Mouse (Mus musculus): ENCODE results near the gene Fndc10. TPM values are rescaled to one million over a fixed set of nuclear protein-coding genes. Genes with fewer than 3 reads are reported as not detected.
"Not testable (repeated sequence)": the region's sequence is repeated elsewhere in the genome, so short reads cannot be mapped to it uniquely, and the experiment has no call there.

Fndc10 gene
- total RNA-seq (2021), result 1 to 10 TPM; 1.5 to 1.8 TPM
- long read RNA-seq, experiment 1, partial matches to known transcripts, result 0 of 1 reads
- long read RNA-seq, experiment 1, other reads (novel, unspliced or antisense), result 1 of 1 reads
- long read RNA-seq, experiment 2, partial matches to known transcripts, result 0 of 1 reads
- long read RNA-seq, experiment 2, other reads (novel, unspliced or antisense), result 1 of 1 reads

DNA sequence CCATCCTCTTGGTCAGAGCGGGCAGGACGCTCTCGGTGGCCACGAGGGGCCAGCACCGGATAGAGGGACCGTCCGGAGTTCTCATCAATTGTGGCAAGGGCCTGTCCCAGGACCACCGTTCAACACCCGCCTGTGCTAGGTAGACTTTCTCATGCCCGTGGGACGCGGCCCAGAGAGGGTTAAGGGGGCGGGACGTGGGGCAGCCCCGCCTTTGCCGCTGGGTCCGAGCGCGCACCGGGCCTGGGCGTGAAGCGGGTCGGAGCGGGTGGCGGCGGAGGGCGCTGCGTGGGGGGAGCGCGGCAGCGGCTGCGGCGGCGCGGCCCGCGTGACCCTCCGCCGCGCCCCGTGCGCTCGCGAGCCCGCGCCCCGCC lies at the start of gene Fndc10:
Gene Fndc10, plus strand, starts transcription at position 232 of the 371 bp plus-strand sequence.
- intact Hi-C loops (cut with DNase I), result no loop called here
- DNase-seq, result peak in 1 of 2 experiments; percentile 72

DNA sequence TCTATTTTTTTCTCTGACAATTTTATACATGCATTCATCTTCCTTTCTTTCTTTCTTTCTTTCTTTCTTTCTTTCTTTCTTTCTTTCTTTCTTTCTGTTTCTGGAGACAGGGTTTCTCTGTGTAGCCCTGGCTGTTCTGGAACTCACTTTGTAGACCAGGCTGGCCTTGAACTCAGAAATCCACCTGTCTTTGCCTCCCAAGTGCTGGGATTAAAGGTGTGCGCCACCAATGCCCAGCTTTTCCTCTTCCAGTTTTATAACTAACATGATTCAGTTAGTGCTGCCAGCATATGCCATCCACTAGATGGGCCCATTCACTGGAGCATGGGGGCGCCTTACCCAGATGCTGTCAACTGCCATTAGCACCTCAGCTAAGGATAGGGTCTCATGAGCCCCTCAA lies 48.8 kb upstream of the Fndc10 start, which contains the start of gene Gm10563:
Gene Gm10563, minus strand, starts transcription at position 101 of the 400 bp plus-strand sequence.
- intact Hi-C loops (cut with DNase I); DNase-seq: not testable (repeated sequence)

DNA sequence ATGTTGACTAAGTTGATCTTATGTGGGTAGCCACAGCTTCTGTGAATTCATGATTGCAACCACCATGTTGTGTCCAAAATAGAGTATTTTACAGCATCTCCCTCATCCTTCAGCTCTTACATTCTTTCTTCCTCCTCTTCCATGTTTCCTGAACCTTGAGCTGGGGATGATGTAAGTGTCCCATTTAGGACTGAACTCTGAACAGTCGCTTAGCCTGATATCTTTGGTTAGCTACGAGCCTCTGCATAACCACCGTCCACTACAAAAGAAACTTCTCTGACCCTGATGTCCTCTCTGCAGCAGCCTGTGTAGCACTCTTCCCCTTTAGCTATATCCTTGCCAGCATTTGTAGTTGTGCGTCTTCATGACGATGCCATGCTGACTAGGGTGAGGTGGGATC lies 48.4 kb upstream of the Fndc10 start:
- no peak for DNase-seq
- intact Hi-C loops (cut with DNase I), result no loop called here

DNA sequence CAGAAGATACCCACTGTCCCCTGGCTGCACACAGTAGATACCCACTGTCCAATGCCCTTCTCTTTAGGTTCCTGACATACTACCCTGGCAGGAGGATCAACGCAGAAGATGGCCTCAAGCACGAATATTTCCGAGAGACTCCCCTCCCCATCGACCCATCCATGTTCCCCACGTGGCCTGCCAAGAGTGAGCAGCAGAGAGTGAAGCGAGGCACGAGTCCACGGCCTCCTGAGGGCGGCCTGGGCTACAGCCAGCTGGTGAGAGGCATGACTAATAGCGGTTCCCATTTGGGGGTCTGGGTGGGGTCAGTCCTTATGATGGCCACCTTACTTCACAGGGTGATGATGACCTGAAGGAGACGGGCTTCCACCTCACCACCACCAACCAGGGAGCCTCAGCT lies 44.8 kb upstream of the Fndc10 start:
- DNase-seq, result no peak
- intact Hi-C loops (cut with DNase I), result loop anchor here (2.0 kb wide), 1 partner anchor 13 kb away; no protein-coding TSS in a partner anchor

DNA sequence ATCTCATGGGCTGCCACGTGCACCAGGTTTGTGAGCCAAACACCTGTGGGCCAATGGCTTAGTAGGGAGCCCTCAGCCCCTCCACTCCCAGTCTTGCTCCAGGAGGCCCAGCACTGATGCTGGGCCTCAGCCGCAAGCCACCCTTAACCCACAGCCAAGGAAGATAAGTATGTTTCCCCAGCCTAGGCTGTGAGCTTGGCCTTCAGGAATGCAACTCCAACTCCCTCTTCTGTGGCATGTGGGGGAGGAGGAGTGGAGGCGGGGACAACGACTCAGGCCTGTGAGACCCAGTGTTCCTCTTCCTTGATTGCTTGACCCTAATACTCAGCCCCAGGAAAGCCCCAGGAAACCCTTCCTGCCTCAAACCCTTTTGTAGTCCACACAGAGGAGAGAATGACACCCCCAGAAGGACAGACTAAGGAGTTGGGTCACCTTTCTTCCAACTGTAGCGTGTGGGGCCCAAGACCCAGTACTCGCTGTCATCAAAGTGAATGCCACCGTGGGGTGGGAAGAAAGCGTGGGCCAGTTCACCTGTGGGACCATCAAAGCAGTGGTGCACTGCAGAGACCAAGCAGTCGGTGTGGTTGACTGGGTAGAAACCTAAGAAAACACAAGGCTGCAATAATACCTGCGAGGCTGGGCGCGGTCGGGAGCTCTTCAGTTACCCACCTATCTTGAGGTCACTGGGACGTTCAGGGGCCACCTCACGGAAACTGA lies 42.4 kb upstream of the Fndc10 start:
- peak; percentile 53 to 61 for DNase-seq
- intact Hi-C loops (cut with DNase I), result no loop called here

DNA sequence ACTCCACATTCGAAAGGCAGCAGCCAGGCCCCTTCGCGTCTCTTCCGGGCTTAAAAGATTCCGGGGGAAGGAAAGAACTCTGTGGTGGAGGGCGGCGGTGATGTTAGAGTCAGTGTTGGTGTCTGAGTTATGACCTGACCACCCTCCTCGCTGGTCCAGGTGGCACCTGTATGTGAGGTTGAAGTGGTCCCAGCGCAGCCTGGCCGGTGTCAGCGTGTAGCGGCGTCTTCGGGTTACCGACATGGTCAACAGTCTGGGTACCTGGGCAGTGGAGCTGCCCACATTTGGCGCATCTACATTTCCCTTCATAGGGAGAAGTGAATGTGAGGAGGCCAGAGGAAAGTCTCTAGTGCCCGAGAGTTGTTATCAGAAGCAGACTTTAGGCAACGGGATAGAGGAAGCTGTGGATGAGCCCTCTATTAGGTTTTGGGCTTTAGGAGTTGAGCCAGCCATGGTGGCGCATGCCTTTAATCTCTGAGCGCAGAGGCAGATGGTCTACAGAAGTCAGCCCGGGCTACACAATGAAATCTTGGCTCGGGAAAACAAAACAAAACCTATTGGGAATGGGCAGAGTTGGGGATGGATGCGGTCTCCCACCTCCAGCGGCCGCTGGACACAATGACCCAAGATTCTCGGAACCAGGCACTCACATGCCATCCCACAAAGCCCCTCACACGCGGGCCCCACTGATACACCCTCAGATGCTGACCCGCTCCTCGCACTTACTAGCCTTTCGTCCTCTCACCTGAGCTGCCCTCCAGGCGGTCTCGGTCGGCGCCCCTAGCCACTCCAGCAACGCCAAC lies 41.7 kb upstream of the Fndc10 start:
- DNase-seq, result peak in 1 of 2 experiments; percentile 16

DNA sequence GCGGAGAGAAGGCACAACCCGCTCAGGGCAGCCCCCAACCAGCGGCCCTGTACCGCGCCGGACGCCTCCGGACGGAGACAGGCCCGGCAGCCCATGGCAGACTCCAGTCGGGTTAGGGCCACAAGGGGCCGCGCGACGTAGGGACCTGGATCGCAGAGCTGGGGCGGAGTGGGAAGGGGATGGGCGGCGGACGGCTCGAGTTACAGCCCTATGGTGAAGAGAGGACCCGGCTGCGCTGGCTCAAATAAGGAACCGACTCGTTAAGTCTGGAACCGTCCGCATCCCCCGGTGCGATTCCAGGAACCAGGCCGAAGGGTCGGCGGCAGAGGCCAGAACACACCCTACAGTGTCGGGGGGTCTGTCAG lies 41.1 kb upstream of the Fndc10 start, which contains the start of gene Mmp23:
Gene Mmp23, minus strand, starts transcription at position 299 of the 365 bp plus-strand sequence.
- DNase-seq, result peak; percentile 72 to 73
- intact Hi-C loops (cut with DNase I), result no loop called here

More for the DNA sequence above, 41.7 kb upstream of the Fndc10 start:
- intact Hi-C loops (cut with DNase I), result no loop called here

DNA sequence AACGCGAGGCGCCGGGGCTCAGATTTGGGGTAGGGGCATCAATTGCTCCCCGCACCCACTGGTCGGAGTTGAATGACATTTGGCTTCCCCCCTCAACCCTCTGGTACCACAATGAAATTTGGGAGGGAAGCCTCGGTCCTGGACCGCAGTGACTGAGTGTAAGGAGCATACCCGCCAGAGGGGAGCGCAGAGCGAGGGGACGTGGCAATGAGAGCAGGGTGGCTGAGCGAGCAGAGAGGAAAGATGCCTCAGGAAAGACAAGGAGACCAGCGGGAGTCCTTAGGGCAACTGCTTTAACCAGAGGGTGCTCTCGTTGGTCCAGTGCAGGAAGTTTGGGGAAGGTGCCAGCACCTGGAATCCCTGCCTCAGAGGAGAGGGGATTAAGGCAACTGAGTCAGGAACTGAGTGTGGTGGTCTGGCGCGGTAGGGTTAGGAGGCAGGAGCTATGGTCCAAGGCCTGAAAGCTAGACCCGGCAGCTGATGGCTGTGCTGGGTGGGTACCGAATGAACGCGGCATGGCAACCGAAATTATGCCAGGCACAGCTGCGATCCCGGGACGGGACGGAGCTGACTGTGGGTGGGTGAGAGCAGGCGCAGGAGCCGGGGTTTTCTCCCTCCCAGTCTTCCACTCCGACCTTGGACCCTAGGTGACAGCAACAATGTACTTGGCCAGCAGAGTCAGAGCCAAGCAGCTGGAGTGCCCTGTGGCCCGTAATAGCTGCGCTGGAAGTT lies 40.5 kb upstream of the Fndc10 start:
- intact Hi-C loops (cut with DNase I), result no loop called here
- peak; percentile 34 to 50 for DNase-seq

DNA sequence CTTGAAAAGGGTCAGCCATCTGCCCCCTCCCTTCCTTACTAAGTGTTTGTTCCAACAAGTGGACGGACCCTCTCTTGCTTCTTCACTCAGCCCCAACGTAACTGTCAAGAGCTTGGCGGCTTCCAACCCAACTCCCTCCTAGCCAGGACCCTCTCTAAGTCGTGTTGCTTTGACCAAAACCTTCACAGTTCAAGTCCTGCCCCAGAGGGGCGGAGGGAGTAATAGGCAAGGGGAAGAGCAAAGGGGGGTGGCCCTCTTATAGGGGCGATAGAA lies 40.0 kb upstream of the Fndc10 start:
- DNase-seq, result no peak
- intact Hi-C loops (cut with DNase I), result no loop called here

DNA sequence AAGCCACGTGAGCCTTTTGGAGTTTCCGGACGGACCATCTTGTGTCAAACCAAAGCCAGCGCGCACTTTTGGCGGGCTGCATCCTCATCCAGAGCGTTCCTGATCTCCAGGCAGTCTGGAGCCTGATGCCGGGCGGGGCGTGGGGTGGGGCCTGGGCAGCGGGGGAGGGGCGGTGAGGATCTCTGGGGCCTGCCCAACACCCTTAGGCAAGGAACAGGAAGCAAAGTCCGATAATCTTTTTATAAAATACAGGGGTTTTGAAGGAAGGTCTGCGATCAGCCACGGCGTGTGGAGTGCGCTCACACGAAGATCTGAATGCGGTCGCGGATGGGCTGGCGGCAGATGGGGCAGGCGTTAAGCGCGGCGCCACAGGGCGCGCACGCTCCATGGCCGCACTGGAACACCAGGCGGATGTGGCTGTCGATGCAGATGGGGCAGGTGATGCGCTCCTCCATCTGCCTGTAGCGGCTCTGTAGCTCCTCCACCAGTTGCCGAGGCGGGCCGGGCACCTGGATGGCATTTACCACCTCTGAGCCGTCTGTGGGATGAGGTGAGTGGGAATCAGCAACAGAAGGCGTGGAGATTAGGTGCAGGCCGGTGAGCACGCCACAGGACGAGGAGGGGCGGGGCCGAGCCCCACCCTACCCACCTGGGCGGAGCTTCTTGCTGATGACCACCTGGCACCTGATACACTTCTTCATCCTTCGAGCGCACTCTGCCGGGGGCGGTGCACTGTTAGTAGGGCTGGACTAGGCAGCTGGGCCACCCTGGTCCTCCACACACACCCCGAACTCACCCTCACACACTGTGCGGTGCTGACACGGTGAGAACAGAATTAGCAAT lies 39.5 kb upstream of the Fndc10 start:
- peak; percentile 63 for DNase-seq
- intact Hi-C loops (cut with DNase I), result no loop called here

DNA sequence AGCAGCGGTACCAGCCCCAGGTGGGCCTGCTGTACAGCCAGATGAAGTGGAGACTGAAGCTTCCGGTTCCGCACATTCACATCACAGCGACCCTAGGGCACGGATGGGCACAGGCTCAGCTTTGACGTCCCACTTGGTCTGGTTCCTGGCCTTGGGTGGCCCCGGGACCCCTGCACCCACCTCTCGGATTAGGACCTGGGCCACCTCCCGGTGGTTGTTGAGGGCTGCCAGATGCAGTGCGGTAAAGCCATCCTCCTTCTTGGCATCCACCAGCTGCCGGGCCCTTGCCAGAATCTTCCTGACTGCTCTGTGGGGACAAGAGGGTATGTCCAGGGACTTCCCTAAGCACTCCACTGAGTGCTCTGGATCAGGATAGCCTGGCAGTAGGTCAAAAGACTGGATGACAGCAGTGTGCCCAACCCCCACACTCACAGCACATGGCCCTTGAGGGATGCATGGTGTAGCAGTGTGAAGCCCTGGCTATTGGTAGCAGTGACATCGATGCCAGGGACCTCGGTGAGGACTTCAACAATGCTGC lies 37.9 kb upstream of the Fndc10 start:
- no peak for DNase-seq
- intact Hi-C loops (cut with DNase I), result no loop called here

DNA sequence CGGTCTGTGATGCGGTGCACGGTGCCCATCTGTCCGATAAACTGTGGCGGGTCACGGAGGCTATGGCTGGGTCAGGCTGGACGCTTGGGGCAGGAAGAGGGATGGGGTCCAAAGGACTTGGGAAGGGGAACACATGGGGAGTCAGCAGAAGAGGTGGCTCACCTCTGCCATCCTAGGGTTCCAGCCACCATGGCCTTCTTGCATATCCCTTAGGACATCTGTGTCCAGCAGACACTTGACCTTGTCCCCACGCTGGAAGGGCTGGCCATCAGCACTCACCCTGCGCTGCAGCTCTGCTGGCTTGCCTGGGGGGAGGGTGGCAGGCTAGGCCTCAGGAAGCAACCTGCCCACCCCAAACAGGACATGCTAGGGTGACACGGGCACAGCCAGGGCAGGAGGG lies 35.2 kb upstream of the Fndc10 start:
- intact Hi-C loops (cut with DNase I), result no loop called here

DNA sequence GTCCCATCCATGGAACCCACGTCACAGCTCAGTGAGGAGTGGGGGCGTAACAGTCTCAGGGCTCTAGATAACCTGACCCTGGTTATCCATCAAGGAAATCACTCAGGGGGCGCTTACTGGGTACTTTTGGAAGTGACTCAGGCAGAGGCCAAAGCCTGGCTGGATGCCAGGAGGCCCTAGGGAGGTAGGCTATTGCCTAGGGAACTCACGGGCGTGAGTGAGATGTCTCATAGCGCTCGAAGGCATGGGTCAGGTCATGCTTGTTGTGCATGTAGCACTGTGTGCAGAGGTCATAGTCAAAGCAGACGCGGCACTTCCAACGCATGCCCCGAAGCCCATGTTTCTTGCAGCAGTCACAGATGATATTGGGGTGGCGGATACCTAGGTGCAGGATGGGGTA lies 33.5 kb upstream of the Fndc10 start:
- intact Hi-C loops (cut with DNase I), result no loop called here
- no peak for DNase-seq

More for the DNA sequence above, 35.2 kb upstream of the Fndc10 start:
- DNase-seq, result no peak

DNA sequence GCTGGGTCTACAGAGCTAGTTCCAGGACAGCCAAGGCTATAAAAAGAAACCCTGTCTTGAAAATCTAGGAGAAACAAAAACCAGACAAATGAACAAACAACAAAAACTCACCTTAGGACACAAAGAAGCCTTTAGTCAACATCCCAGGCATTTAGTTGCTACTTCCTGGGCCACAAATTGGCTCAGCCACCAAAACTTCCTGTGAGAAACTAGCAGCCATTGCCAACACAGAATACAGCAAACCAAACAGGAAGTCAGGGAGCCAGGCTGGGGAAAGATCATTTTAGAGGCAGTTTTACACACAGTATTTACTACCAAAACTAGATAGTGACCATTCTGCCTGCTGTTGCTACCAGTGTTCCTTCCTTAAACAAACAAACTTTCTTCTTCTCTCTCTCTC lies 27.2 kb upstream of the Fndc10 start:
- intact Hi-C loops (cut with DNase I), result loop anchor here (5.0 kb wide), 1 partner anchor 40 kb away; no protein-coding TSS in a partner anchor
- DNase-seq, result no peak

DNA sequence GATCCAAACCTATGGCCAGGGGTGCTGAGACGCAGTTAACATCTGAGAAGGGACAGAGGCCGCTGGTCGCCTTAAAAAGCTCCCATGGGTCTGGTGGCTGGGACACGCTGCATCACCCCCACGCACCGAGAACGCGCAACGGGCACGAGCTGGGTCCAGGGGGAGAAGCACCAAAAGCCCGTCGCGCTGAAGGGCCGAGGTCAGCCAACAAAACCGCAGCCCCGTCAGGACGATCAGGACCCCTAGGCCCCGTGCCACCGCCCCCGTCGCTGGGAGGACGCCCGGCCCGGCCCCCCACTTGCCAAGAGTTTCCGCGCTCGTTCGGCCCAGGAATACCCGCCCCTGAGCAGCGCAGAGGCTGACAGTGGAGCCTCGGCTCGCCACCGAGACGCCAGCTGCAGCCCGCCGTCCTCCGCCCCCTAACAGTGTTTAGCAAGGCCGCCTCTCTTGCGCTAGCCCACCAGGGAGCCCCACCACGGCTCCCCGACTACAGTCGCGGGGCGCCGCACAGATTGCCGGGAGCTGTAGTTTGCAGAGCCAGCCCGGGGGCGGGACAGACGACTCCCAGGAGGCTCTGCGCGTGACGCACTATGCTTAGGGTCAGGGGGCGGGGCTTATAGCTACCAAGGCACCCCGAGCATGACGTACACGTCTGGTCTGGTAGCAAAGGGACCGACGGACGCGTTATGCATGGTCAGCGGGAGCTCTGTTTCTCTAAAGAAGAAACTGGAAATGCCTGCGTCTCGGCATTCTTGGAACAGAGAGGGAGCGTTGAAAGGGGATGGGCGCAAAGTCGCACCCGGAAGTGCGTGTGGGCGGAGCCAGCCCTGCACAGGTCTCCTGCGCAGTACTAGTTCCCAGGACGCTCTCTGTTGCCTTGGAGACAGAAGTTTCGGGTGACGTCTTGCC lies 25.2 kb upstream of the Fndc10 start, which contains the start of gene Mib2:
Gene Mib2, minus strand, starts transcription at position 510 of the 909 bp plus-strand sequence.
- peak; percentile 95 to 97 for DNase-seq
- intact Hi-C loops (cut with DNase I), result loop anchor here (5.0 kb wide), 1 partner anchor 42 kb away; no protein-coding TSS in a partner anchor

DNA sequence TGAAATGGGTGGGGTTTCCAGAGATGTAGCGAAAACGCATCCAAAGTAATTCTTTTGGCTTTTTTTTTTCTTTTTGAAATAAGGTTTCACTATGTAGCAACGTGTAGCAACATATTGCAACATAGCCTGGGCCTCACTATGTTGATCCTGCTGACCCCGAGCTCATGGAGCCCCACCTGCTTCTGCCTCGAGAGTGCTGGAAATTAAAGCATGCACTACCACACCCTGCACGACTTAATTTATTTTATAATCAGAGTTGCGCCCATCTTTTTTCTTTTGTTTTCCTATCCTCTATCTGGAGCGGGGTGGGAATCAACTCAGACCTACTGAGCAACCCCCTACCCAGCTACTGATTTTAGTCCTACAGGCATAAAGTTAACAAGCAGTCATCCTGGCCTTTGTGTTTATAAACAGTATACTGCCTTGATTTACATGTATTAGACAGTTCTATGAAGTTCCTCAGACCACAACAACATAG lies 24.5 kb upstream of the Fndc10 start:
- no peak for DNase-seq
- intact Hi-C loops (cut with DNase I), result loop anchor here (5.0 kb wide), 1 partner anchor 42 kb away; no protein-coding TSS in a partner anchor

DNA sequence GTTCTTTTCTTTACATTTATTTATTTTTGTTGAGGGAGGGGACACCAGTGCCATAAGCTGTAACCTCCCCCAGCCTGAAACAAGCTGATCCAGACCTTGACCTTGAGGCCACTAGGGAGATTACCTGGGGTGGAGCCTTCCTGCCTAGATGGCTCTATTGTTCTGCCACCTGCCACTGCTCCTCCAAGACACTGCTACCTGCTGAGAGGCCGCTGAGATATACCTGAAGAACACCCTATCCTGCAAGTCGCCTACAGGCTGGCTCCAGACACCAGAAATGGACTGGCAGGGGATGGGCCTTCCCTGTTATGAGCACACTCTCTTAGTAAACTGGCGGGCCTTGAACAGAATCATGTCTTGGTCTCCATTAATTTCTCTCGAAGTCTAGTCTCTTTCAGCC lies 23.9 kb upstream of the Fndc10 start:
- intact Hi-C loops (cut with DNase I), result not testable (repeated sequence)

DNA sequence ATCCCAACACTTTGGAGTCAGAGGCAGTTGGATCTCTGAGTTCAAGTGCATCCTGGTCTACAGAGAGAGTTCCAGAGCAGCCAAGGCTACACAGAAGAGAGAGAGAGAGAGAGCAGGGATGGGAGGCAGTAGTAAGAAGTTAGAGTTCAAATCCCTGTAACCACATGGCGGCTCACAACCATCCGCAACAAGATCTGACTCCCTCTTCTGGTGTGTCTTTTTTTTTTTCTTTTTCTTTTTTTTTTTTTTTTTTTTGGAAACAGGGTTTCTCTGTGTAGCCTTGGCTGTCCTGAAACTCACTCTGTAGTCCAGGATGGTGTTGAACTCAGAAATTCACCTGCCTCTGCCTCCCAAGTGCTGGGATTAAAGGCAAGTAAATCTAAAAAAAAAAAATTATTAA lies 22.1 kb upstream of the Fndc10 start:
- intact Hi-C loops (cut with DNase I), result no loop called here
- no peak for DNase-seq

More for the DNA sequence above, 23.9 kb upstream of the Fndc10 start:
- not testable (repeated sequence) for DNase-seq

Data from heart, postnatal 14 days (tissue).